Mouse (Mus musculus) forebrain, embryonic 14.5 days (tissue): ENCODE measurements at regions not wholly inside any gene's neighbourhood (a gene's known extent, or its start where the extent isn't known, plus 50 kb on each side); places are given as distances from the start of the nearest gene placed in this dataset.

Experiments
- ATAC-seq: fragments of 200-750 bp; cut with Nextera tagmentation; 2 replicates; pipeline ENCODE4 v1.8.0; 2017; ENCODE audit warnings: mild to moderate bottlenecking, moderate library complexity
- DNase-seq: peaks from one replicate; pipeline ENCODE4 v3.0.0-alpha.2; 2015; ENCODE audit warnings: low spot score
- H3K27ac ChIP-seq: fragments of 300-500 bp; sonication (generic); 2 replicates; pipeline ENCODE4 v1.5.1; 2014; ENCODE audit warnings: low read depth, mild to moderate bottlenecking, control low read depth, low read length, moderate library complexity
- H3K27me3 ChIP-seq: fragments of 300-500 bp; sonication (generic); replicated peaks from 2 replicates; pipeline ENCODE4 v1.6.1; 2014; ENCODE audit warnings: low read length, control low read depth, mixed read lengths; ENCODE audit not compliant: control insufficient read depth, insufficient read depth
- H3K36me3 ChIP-seq: fragments of 300-500 bp; sonication (generic); 2 replicates; pipeline ENCODE4 v1.6.1; 2014; ENCODE audit warnings: low read length, control low read depth; ENCODE audit not compliant: control insufficient read depth, insufficient read depth
- H3K4me1 ChIP-seq: fragments of 300-500 bp; sonication (generic); 2 replicates; pipeline ENCODE4 v1.6.1; 2014; ENCODE audit warnings: antibody characterized with exemption, low read length, control low read depth; ENCODE audit not compliant: control insufficient read depth, insufficient read depth
- H3K4me2 ChIP-seq: fragments of 300-500 bp; sonication (generic); 2 replicates; pipeline ENCODE4 v1.6.1; 2014; ENCODE audit warnings: mild to moderate bottlenecking, control low read depth, low read length
- H3K4me3 ChIP-seq: fragments of 300-500 bp; sonication (generic); 2 replicates; pipeline ENCODE4 v1.5.1; 2014; ENCODE audit warnings: low read depth, low read length, control low read depth
- H3K9ac ChIP-seq: fragments of 300-500 bp; sonication (generic); 2 replicates; pipeline ENCODE4 v1.6.1; 2014; ENCODE audit warnings: mild to moderate bottlenecking, low read length, control low read depth, moderate library complexity
- H3K9me3 ChIP-seq: fragments of 300-500 bp; sonication (generic); replicated peaks from 2 replicates; pipeline ENCODE4 v1.6.1; 2016; ENCODE audit warnings: low read length, control low read depth, mixed read lengths; ENCODE audit not compliant: control insufficient read depth
- WGBS: fragments of 180-500 bp; shearing (Covaris S2); extraction: QIAGEN DNeasy Blood & Tissue Kit; methylation state at CpG from one replicate; pipeline ENCODE4 v1.1.7; 2014; 5-methylcytosine and 5-hydroxymethylcytosine counted together

DNA sequence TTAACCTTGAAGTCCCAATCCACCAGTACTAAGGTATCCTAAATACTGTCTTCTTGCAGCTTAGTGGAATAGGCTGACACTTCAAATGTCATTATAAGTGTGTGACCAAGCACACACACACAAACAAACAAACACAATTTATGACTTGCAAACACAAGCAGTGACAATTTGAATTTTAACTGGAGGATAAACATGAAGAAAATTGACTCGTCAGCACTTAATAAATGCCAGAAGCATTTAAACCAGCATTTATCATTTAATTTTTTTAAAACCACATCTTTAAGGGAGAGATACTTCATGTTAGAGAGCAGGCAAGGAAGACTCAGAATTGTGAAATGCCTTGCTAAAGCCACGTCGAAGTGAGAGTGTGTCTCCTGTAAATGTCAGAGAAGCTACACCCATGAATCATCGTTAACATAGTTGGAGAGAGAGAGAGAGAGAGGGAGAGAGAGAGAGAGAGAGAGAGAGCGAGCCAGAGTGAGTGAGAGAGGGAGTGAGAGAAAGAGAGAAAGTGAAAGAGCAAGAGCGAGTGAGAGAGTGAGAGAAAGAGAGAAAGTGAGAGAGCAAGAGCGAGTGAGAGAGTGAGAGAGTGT lies 149.4 kb upstream of the Cdkn2b start:
- no peaks in the 10 kb centered on the region for H3K4me1 ChIP-seq
- DNase-seq (no peak), ATAC-seq (no peak)
- H3K4me2 ChIP-seq = no peak overlapping the region
- no peak overlapping the region for H3K9ac ChIP-seq
- WGBS = 84% methylated on average over 7 of the region's 7 CpGs
- H3K9me3 ChIP-seq = no peaks in the 10 kb centered on the region
- H3K27me3 ChIP-seq = no peaks in the 10 kb centered on the region
- no peak overlapping the region for H3K27ac ChIP-seq
- no peak overlapping the region for H3K4me3 ChIP-seq
- no peaks in the 10 kb centered on the region for H3K36me3 ChIP-seq

- ATAC-seq = no peak
- Histone ChIP-seq H3K4me1 (no peaks in the 10 kb centered on the region), H3K36me3 (no peaks in the 10 kb centered on the region), H3K27me3 (no peaks in the 10 kb centered on the region), H3K9me3 (no peaks in the 10 kb centered on the region), H3K4me3 (no peak overlapping the region), H3K27ac (no peak overlapping the region), H3K9ac (no peak overlapping the region), H3K4me2 (no peak overlapping the region)
- WGBS = 86% methylated on average over 1 of the region's 1 CpGs
- DNase-seq = no peak
These were observed 148.5 kb upstream of the Cdkn2b start for GRCm38 (mm10) chr4:89459346-89459666.

- no peaks in the 10 kb centered on the region for H3K4me1 ChIP-seq
- H3K36me3 ChIP-seq = no peaks in the 10 kb centered on the region
- no peaks in the 10 kb centered on the region for H3K9me3 ChIP-seq
- H3K27me3 ChIP-seq = no peaks in the 10 kb centered on the region
- no peak overlapping the region for H3K9ac ChIP-seq
- WGBS = 73% methylated on average over 2 of the region's 2 CpGs
- no peak for DNase-seq
- H3K4me3 ChIP-seq = no peak overlapping the region
- no peak for ATAC-seq
- H3K27ac ChIP-seq = no peak overlapping the region
- H3K4me2 ChIP-seq = no peak overlapping the region
These were observed 147.9 kb upstream of the Cdkn2b start for GRCm38 (mm10) chr4:89458628-89459345.

DNA sequence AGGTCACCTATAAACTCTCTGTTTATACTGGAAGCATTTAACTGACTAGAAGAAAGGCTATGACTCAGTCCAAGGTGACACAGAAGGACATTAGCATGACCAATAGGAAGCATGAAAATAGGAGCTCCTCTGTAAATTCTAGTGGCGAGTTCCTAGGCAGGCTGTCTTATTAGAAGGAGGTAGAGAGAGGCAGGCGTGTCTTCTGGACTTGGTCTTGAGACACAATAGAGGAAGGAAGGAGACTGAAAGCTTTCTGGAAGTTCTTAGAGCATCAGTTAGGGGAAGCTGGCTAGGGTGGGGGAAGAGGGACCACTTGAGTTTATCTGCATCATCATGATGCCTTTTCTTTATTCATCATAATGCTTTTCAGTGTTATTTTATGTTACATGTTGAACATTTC lies 147.0 kb upstream of the Cdkn2b start:
- ATAC-seq (no peak), DNase-seq (no peak)
- no peak overlapping the region for H3K9ac ChIP-seq
- H3K4me1 ChIP-seq = no peaks in the 10 kb centered on the region
- H3K4me3 ChIP-seq = no peak overlapping the region
- WGBS = 85% methylated on average over 2 of the region's 2 CpGs
- no peaks in the 10 kb centered on the region for H3K36me3 ChIP-seq
- H3K9me3 ChIP-seq = no peaks in the 10 kb centered on the region
- no peak overlapping the region for H3K27ac ChIP-seq
- H3K4me2 ChIP-seq = no peak overlapping the region
- H3K27me3 ChIP-seq = no peaks in the 10 kb centered on the region

GRCm38 (mm10) chr4:89454926-89455325 lies 144.1 kb upstream of the Cdkn2b start:
- Histone ChIP-seq H3K4me1 (no peaks in the 10 kb centered on the region), H3K9me3 (no peaks in the 10 kb centered on the region), H3K4me2 (no peak overlapping the region), H3K36me3 (no peaks in the 10 kb centered on the region), H3K9ac (no peak overlapping the region), H3K27me3 (no peaks in the 10 kb centered on the region), H3K27ac (no peak overlapping the region), H3K4me3 (no peak overlapping the region)
- WGBS = 97% methylated on average over 5 of the region's 5 CpGs
- no peak for ATAC-seq
- no peak for DNase-seq

DNA sequence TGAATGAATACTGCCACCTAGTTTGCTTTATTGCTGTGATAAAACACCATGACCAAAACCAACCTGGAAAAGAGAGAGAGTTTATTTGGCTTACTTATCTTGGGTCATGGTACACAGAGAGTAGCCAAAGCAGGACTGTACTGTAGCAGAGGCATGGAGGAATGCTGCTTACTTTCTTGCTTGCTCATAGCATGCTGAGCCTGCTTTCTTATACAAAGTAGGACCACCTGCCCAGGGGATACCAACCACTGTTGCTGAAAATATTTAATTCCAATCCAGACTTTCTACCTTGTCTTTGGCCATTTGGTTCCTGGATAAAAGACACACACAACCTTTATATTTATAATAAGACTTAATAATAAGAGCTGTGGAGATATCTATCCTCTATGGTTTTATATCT lies 142.2 kb upstream of the Cdkn2b start:
- ATAC-seq = no peak
- no peaks in the 10 kb centered on the region for H3K36me3 ChIP-seq

DNA sequence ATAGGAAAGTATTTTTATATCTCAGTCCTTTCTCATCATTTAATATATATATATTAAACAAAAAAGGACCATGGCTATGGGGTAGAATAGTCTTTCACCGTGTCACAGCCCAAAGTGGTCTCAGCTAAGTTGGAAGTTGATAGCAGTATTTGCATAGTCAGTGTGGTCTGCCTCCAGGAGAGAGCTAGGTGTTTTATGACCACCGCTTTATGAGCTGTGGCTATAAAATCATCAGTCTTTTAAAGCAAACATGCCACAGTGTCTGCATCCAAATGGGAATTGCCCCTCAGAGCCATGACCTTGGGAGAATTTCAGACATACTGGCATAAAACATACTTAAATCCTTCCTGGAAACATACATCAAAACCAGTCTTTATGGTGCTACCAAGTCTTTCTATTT lies 140.9 kb upstream of the Cdkn2b start:
- Histone ChIP-seq H3K4me3 (no peak overlapping the region), H3K4me2 (no peak overlapping the region), H3K27me3 (no peaks in the 10 kb centered on the region), H3K36me3 (no peaks in the 10 kb centered on the region), H3K9ac (no peak overlapping the region), H3K27ac (no peak overlapping the region), H3K9me3 (no peaks in the 10 kb centered on the region), H3K4me1 (no peaks in the 10 kb centered on the region)
- WGBS = 82% methylated on average over 2 of the region's 2 CpGs
- no peak for DNase-seq
- no peak for ATAC-seq

More for the DNA sequence above, 142.2 kb upstream of the Cdkn2b start:
- no peaks in the 10 kb centered on the region for H3K9me3 ChIP-seq
- no peak overlapping the region for H3K9ac ChIP-seq
- H3K4me3 ChIP-seq = no peak overlapping the region
- H3K27ac ChIP-seq = no peak overlapping the region
- DNase-seq = no peak
- no peaks in the 10 kb centered on the region for H3K27me3 ChIP-seq
- no peaks in the 10 kb centered on the region for H3K4me1 ChIP-seq
- H3K4me2 ChIP-seq = no peak overlapping the region

GRCm38 (mm10) chr4:89446765-89447487 lies 136.1 kb upstream of the Cdkn2b start:
- Histone ChIP-seq H3K36me3 (no peaks in the 10 kb centered on the region), H3K4me1 (peaks cover 3% of the 10 kb centered on the region; the same call in 1 of the 2 replicates), H3K4me2 (no peak overlapping the region), H3K9me3 (no peaks in the 10 kb centered on the region), H3K9ac (no peak overlapping the region), H3K27ac (no peak overlapping the region), H3K27me3 (no peaks in the 10 kb centered on the region), H3K4me3 (no peak overlapping the region)
- ATAC-seq = peak; percentile 28; the same call in 1 of the 2 replicates
- peak; percentile 54 for DNase-seq
- 47% methylated on average over 8 of the region's 8 CpGs for WGBS

DNA sequence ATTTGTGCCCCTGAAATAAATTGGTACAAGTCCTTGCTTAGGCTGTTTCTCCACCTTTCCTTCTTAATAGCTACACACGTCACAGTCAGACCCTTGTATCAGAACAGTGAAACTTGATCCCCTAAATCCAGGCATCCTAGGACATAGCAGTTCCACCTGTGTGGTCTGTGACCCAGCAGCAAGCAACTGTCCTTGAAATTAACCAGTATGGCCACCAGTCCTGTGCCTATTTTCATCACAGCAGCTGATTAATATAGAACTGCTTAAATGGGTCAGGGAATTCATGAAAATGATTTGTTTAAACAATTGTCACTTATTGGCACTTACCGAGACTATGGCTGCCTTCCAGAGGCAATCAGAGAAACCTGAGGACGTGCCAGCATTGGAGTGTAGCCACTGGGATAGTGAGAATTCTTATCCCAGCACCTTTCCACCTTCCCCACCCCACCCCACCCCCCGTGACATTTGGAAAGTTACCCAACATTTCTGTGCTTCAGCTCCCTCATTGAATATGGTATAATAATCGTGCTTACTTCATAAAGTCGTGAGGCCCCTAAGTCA lies 135.4 kb upstream of the Cdkn2b start:
- Histone ChIP-seq H3K27ac (no peak overlapping the region), H3K9me3 (no peaks in the 10 kb centered on the region), H3K4me3 (no peak overlapping the region), H3K36me3 (no peaks in the 10 kb centered on the region), H3K4me2 (no peak overlapping the region), H3K27me3 (no peaks in the 10 kb centered on the region), H3K9ac (no peak overlapping the region), H3K4me1 (peaks cover 3% of the 10 kb centered on the region; the same call in 1 of the 2 replicates)
- DNase-seq = peak; percentile 46
- 58% methylated on average over 6 of the region's 6 CpGs for WGBS
- peak; percentile 50; the same call in 1 of the 2 replicates for ATAC-seq
